Mouse (Mus musculus) neural tube, embryonic 11.5 days (tissue): ENCODE data around the gene Entpd7. TPM values are rescaled to one million over a fixed set of nuclear protein-coding genes. Genes with fewer than 3 reads are reported as not detected.

Experiments used
- ATAC-seq: fragments of 200-750 bp; cut with Nextera tagmentation; 2 replicates; pipeline ENCODE4 v1.8.0; 2017; ENCODE audit warnings: moderate number of reproducible peaks, mild to moderate bottlenecking, moderate TSS enrichment, moderate library complexity; ENCODE audit not compliant: insufficient read depth, low FRiP score, low TSS enrichment
- DNase-seq: peaks from one replicate; pipeline ENCODE4 v3.0.0-alpha.2; 2015; ENCODE audit warnings: low spot score
- H3K27ac ChIP-seq: fragments of 300-500 bp; sonication (generic); 2 replicates; pipeline ENCODE4 v1.5.1; 2014; ENCODE audit warnings: low read depth, mild to moderate bottlenecking, low read length
- H3K27me3 ChIP-seq: fragments of 300-500 bp; sonication (generic); 2 replicates; pipeline ENCODE4 v1.6.1; 2014; ENCODE audit warnings: mild to moderate bottlenecking, low read length, mixed read lengths; ENCODE audit not compliant: control insufficient read depth, insufficient read depth
- H3K36me3 ChIP-seq: fragments of 300-500 bp; sonication (generic); 2 replicates; pipeline ENCODE4 v1.6.1; 2014; ENCODE audit warnings: mild to moderate bottlenecking, low read length, moderate library complexity, mixed read lengths; ENCODE audit not compliant: control insufficient read depth, insufficient read depth
- H3K4me1 ChIP-seq: fragments of 300-500 bp; sonication (generic); 2 replicates; pipeline ENCODE4 v1.6.1; 2014; ENCODE audit warnings: low read length, mixed read lengths; ENCODE audit not compliant: control insufficient read depth, insufficient read depth
- H3K4me2 ChIP-seq: fragments of 300-500 bp; sonication (generic); 2 replicates; pipeline ENCODE4 v1.6.1; 2014; ENCODE audit warnings: low read depth, mild to moderate bottlenecking, moderate library complexity
- H3K4me3 ChIP-seq: fragments of 300-500 bp; sonication (generic); 2 replicates; pipeline ENCODE4 v1.5.1; 2014; ENCODE audit warnings: low read depth, low read length
- H3K9ac ChIP-seq: fragments of 300-500 bp; sonication (generic); 2 replicates; pipeline ENCODE4 v1.6.1; 2014; ENCODE audit warnings: mild to moderate bottlenecking, low read length
- H3K9me3 ChIP-seq: fragments of 300-500 bp; sonication (generic); 2 replicates; pipeline ENCODE4 v1.6.1; 2016; ENCODE audit warnings: low read length; ENCODE audit not compliant: control insufficient read depth
- WGBS: fragments of 180-500 bp; shearing (Covaris S2); extraction: QIAGEN DNeasy Blood & Tissue Kit; methylation state at CpG from one replicate; pipeline ENCODE4 v1.1.7; 2014; 5-methylcytosine and 5-hydroxymethylcytosine counted together
- polyA plus RNA-seq: library from polyadenylated mRNA; unstranded; fragments of >200 nt; fragmentation: Nextera tagmentation; extraction: Ambion mirVana; gene quantifications from 2 replicates; pipeline ENCODE4 v1.2.1, GENCODE M21; 2014

Gene Entpd7
- polyA plus RNA-seq = 13.5 and 14.3 TPM in 2 replicates

DNA sequence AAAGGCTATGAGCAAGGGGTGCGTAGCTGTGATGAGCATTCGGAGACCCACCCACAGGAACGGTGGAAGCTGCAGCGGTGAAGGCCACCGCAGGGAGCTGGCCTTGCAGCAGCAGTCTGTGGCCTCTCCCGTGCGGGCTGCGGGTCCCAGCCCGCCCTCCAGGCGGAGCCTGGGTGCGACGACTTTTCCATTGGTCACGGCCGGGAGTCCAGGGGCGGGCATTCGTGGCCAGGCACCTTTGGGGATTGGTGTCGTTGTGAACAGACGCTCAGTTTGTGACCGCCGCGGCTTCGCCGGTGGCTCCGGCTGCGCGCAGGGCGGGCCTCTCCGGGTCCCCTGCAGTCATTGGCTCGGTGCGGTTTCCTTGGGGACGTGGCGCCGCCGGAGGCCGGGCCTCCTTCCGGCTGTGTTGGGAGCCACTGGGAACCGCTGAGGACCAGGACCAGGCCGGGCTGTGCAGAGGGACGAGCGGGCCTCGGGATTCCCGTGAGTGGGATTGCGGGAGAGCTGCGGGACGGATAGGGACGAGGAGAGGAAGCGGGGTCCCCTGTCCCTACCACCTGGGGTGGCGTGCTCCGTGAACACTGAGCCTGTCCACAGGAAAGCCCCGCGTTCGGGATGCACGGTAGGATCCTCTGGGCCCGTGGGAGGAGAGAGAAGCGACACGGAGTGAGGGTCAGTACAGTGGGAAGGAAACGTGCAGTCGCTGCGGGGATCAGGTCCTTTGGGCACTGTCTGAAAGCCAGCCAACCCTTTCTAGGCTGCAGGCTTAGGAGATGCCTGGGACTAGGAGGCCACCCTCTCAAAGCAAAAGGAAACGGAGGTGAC, at the start of gene Entpd7:
TSS of gene Entpd7 (plus strand) at position 254 of the 828 bp plus-strand sequence.
- Histone ChIP-seq H3K36me3 (no peaks in the 10 kb centered on the region), H3K4me3 (peak within 1 kb of the TSS; percentile 86), H3K27me3 (no peaks in the 10 kb centered on the region), H3K9me3 (no peaks in the 10 kb centered on the region), H3K4me1 (peaks cover 5% of the 10 kb centered on the region; the same call in 1 of the 2 replicates), H3K9ac (peak within 1 kb of the TSS; percentile 80), H3K27ac (peak within 1 kb of the TSS; percentile 70; the same call in 1 of the 2 replicates), H3K4me2 (peak within 1 kb of the TSS; percentile 77)
- under 1% methylated on average over 60 of the region's 60 CpGs for WGBS
- peak; percentile 98 for ATAC-seq
- DNase-seq = peak; percentile 96

DNA sequence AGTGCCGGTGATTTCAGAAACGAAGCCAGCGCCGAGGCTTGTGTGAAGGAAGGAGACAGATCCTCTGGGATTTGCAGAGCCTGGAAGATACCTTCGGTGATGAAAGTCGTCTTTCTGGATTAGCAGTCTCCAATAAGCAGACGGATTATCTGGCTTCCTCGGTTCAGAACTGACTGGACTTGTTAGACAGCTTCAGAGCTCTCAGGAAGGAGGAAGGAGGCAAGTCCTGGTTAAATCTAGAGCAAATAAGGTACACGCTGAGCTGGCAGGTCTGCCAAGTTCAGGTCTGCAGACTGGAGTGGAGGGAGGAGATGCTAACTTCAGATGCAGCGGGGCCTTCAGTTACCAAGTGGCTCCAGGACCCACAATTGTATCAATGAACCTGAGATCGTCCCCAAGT, 47.6 kb upstream of the Entpd7 start:
- Histone ChIP-seq H3K27ac (no peak overlapping the region), H3K9me3 (no peaks in the 10 kb centered on the region), H3K9ac (no peak overlapping the region), H3K36me3 (no peaks in the 10 kb centered on the region), H3K4me1 (no peaks in the 10 kb centered on the region), H3K4me2 (no peak overlapping the region), H3K27me3 (no peaks in the 10 kb centered on the region), H3K4me3 (no peak overlapping the region)
- no peak for ATAC-seq
- 72% methylated on average over 11 of the region's 11 CpGs for WGBS
- no peak for DNase-seq

GRCm38 (mm10) chr19:43642843-43643242, 46.6 kb upstream of the Entpd7 start:
- Histone ChIP-seq H3K4me3 (no peak overlapping the region), H3K36me3 (no peaks in the 10 kb centered on the region), H3K4me2 (no peak overlapping the region), H3K9ac (no peak overlapping the region), H3K27ac (no peak overlapping the region), H3K4me1 (no peaks in the 10 kb centered on the region), H3K27me3 (no peaks in the 10 kb centered on the region), H3K9me3 (no peaks in the 10 kb centered on the region)
- no peak for ATAC-seq
- 82% methylated on average over 9 of the region's 9 CpGs for WGBS
- DNase-seq = no peak

DNA sequence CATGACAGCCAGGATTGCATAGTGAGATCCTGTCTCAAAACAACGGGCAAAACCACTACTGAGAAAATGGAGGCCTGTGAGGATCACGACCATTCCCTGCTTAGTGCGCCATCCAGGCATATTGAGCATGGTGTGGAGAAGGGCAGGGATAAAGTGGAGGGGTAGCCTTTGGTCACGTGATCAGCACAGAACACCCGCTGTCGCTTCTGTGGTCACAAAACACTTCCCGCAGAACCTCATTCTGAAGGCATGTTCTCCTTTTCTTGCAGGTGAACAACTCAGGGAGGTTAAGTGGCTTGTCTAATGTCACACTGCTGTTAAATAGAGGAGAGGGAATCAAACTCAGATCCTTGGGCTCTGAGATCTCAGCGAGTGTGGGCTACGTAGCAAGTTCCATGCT, 44.0 kb upstream of the Entpd7 start:
- Histone ChIP-seq H3K4me2 (no peak overlapping the region), H3K9ac (no peak overlapping the region), H3K27ac (no peak overlapping the region), H3K36me3 (no peaks in the 10 kb centered on the region), H3K27me3 (no peaks in the 10 kb centered on the region), H3K4me1 (no peaks in the 10 kb centered on the region), H3K4me3 (no peak overlapping the region), H3K9me3 (no peaks in the 10 kb centered on the region)
- no peak for DNase-seq
- 89% methylated on average over 9 of the region's 9 CpGs for WGBS
- ATAC-seq = no peak

- no peaks in the 10 kb centered on the region for H3K27me3 ChIP-seq
- DNase-seq (no peak), ATAC-seq (no peak)
- WGBS = 70% methylated on average over 7 of the region's 7 CpGs
- H3K9me3 ChIP-seq = no peaks in the 10 kb centered on the region
- no peak overlapping the region for H3K4me3 ChIP-seq
- no peaks in the 10 kb centered on the region for H3K36me3 ChIP-seq
- no peak overlapping the region for H3K27ac ChIP-seq
- no peak overlapping the region for H3K4me2 ChIP-seq
- no peaks in the 10 kb centered on the region for H3K4me1 ChIP-seq
- no peak overlapping the region for H3K9ac ChIP-seq
Observed at GRCm38 (mm10) chr19:43646852-43647251, 42.6 kb upstream of the Entpd7 start.

DNA sequence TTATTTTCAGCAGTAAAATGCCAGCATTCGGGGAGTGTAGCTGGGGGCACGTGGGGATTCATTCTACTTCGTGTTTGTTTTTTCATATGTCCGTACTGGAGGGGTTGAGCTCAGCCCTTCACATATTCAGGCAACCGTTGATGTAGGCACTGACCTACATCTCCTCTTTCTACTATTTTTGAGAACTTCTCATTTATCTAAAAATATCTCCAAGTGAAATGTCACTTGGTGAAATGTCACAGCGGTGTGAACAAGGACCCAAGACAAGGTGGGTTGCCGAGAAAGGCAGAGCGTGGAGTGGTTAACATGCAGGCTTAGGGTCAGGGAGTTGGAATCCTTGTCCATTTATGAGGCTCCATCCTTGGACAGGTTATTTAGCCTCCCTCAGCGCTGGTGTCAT, 42.2 kb upstream of the Entpd7 start:
- no peak for DNase-seq
- Histone ChIP-seq H3K4me1 (no peaks in the 10 kb centered on the region), H3K27me3 (no peaks in the 10 kb centered on the region), H3K9ac (no peak overlapping the region), H3K4me3 (no peak overlapping the region), H3K27ac (no peak overlapping the region), H3K36me3 (no peaks in the 10 kb centered on the region), H3K9me3 (no peaks in the 10 kb centered on the region), H3K4me2 (no peak overlapping the region)
- no peak for ATAC-seq
- WGBS = 93% methylated on average over 9 of the region's 9 CpGs

DNA sequence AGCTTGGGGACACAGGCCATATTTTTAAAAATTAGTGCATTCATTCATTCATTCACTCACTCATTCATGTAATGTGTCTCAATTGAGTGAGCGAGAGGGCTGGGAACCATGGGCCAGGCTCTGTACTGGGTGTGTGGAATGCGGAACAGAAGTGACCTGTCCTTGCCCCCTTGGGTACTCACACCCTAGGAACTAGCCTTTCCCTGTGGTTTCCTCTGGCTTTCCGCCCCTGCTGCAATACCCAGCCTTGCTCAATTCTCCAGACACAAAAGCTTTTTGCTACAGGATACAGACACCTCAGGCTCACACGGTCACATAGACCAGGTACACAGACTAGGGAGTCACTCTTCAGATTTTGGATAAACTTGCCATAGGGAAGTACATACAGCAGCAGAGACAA, 41.1 kb upstream of the Entpd7 start:
- no peak overlapping the region for H3K27ac ChIP-seq
- H3K27me3 ChIP-seq = no peaks in the 10 kb centered on the region
- no peaks in the 10 kb centered on the region for H3K36me3 ChIP-seq
- no peak overlapping the region for H3K4me2 ChIP-seq
- no peak overlapping the region for H3K4me3 ChIP-seq
- 90% methylated on average over 4 of the region's 4 CpGs for WGBS
- H3K9ac ChIP-seq = no peak overlapping the region
- H3K9me3 ChIP-seq = no peaks in the 10 kb centered on the region
- no peak for ATAC-seq
- H3K4me1 ChIP-seq = no peaks in the 10 kb centered on the region
- DNase-seq = no peak

DNA sequence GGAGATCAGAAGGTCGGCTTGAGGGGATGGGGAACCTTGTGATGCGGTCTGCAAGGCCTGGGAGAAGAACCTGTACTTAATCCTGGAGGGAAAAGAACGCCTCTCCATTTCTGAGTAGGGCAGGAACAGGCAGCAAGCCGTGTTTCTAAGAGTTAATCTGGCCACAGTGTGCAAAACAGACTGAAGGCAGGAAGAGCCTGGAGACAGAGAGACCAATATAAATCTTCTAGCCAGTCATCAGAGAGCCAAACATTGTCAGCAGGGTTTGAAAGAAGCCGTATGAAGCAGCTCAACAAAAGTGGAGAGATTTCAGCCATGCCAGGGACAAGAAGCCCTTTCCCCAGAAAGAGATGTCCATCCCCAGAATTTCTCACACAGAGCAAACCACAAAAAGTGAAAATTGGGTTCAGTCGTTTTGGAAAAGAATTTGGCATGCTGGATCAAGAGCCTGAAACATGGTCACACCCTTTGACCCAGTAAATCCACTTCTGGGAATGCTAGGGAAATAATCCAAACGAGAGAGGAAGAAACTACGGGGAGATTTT, 38.2 kb upstream of the Entpd7 start:
- no peaks in the 10 kb centered on the region for H3K27me3 ChIP-seq
- no peaks in the 10 kb centered on the region for H3K4me1 ChIP-seq
- H3K36me3 ChIP-seq = no peaks in the 10 kb centered on the region
- WGBS = 59% methylated on average over 8 of the region's 8 CpGs
- no peaks in the 10 kb centered on the region for H3K9me3 ChIP-seq
- no peak overlapping the region for H3K4me3 ChIP-seq
- H3K27ac ChIP-seq = no peak overlapping the region
- no peak overlapping the region for H3K9ac ChIP-seq
- DNase-seq (no peak), ATAC-seq (no peak)
- H3K4me2 ChIP-seq = no peak overlapping the region
